Mouse (Mus musculus): ENCODE results near the gene Qprt. TPM values are rescaled to one million over a fixed set of nuclear protein-coding genes. Genes with fewer than 3 reads are reported as not detected.

The Qprt gene
- total and polyA plus RNA-seq, 2 experiments = 116 to 196 TPM

GRCm38 (mm10) chr7:127113614-127114259 lies 8.3 kb downstream of the Qprt start:
- 0 out of 2 replicates have a peak, but pooled peaks cover 3% of the 10 kb centered on the region for H3K79me2 ChIP-seq (ENCODE audit: control insufficient read depth, insufficient read depth, low read length)
- no peaks in the 10 kb centered on the region for H3K36me3 ChIP-seq (ENCODE audit: control insufficient read depth, insufficient read depth, low read length)
- H3K4me1 ChIP-seq (ENCODE audit: control insufficient read depth, insufficient read depth, low read length) = peaks cover 7% of the 10 kb centered on the region
- no peak overlapping the region for H3K4me3 ChIP-seq (ENCODE audit: insufficient read depth, low read depth, low read length)
- H3K27ac ChIP-seq (replicated peaks; ENCODE audit: insufficient read depth, low read depth, low read length) = no peak overlapping the region
- TF ChIP-seq POLR2A (IDR thresholded peaks at IDR 0.05; ENCODE audit: extremely low read depth, insufficient read depth, low read length) (no peak), CTCF (IDR thresholded peaks at IDR 0.05; ENCODE audit: low read depth, low read length) (no peak)
- no peak for DNase-seq (ENCODE audit: extremely low read depth, low read depth, low spot score)
- H3K27me3 ChIP-seq (ENCODE audit: control insufficient read depth, insufficient read depth, low read length) = no peaks in the 10 kb centered on the region
- no peak overlapping the region for H3K9ac ChIP-seq (ENCODE audit: low read depth, low read length)
- 52% methylated on average over 12 of the region's 12 CpGs for whole genome bisulfite sequencing

GRCm38 (mm10) chr7:127112921-127113597 lies 9.0 kb downstream of the Qprt start:
- Histone ChIP-seq H3K27ac (replicated peaks; ENCODE audit: insufficient read depth, low read depth, low read length) (no peak overlapping the region; the same call in 1 of the 2 replicates), H3K4me3 (ENCODE audit: insufficient read depth, low read depth, low read length) (no peak overlapping the region), H3K36me3 (ENCODE audit: control insufficient read depth, insufficient read depth, low read length) (no peaks in the 10 kb centered on the region), H3K4me1 (ENCODE audit: control insufficient read depth, insufficient read depth, low read length) (peaks cover 2% of the 10 kb centered on the region; the same call in 1 of the 2 replicates), H3K27me3 (ENCODE audit: control insufficient read depth, insufficient read depth, low read length) (no peaks in the 10 kb centered on the region), H3K9ac (ENCODE audit: low read depth, low read length) (no peak overlapping the region), H3K79me2 (ENCODE audit: control insufficient read depth, insufficient read depth, low read length) (0 out of 2 replicates have a peak, but pooled peaks cover 3% of the 10 kb centered on the region)
- no peak for DNase-seq (ENCODE audit: extremely low read depth, low read depth, low spot score)
- TF ChIP-seq CTCF (IDR thresholded peaks at IDR 0.05; ENCODE audit: low read depth, low read length) (no peak), POLR2A (IDR thresholded peaks at IDR 0.05; ENCODE audit: extremely low read depth, insufficient read depth, low read length) (no peak)
- 56% methylated on average over 9 of the region's 9 CpGs for WGBS

GRCm38 (mm10) chr7:127112251-127112841 lies 9.7 kb downstream of the Qprt start:
- WGBS = 87% methylated on average over 12 of the region's 12 CpGs
- no peak for DNase-seq (ENCODE audit: extremely low read depth, low read depth, low spot score)
- no peak overlapping the region for H3K4me3 ChIP-seq (ENCODE audit: insufficient read depth, low read depth, low read length)
- H3K36me3 ChIP-seq (ENCODE audit: control insufficient read depth, insufficient read depth, low read length) = no peaks in the 10 kb centered on the region
- 0 out of 2 replicates have a peak, but pooled peaks cover 3% of the 10 kb centered on the region for H3K79me2 ChIP-seq (ENCODE audit: control insufficient read depth, insufficient read depth, low read length)
- TF ChIP-seq CTCF (IDR thresholded peaks at IDR 0.05; ENCODE audit: low read depth, low read length) (no peak), POLR2A (IDR thresholded peaks at IDR 0.05; ENCODE audit: extremely low read depth, insufficient read depth, low read length) (no peak)
- no peaks in the 10 kb centered on the region for H3K27me3 ChIP-seq (ENCODE audit: control insufficient read depth, insufficient read depth, low read length)
- no peak overlapping the region for H3K27ac ChIP-seq (replicated peaks; ENCODE audit: insufficient read depth, low read depth, low read length)
- H3K9ac ChIP-seq (ENCODE audit: low read depth, low read length) = no peak overlapping the region
- H3K4me1 ChIP-seq (ENCODE audit: control insufficient read depth, insufficient read depth, low read length) = no peaks in the 10 kb centered on the region

GRCm38 (mm10) chr7:127111461-127111860 lies 10.6 kb downstream of the Qprt start:
- H3K36me3 ChIP-seq (ENCODE audit: control insufficient read depth, insufficient read depth, low read length) = no peaks in the 10 kb centered on the region
- no peak overlapping the region for H3K9ac ChIP-seq (ENCODE audit: low read depth, low read length)
- H3K27me3 ChIP-seq (ENCODE audit: control insufficient read depth, insufficient read depth, low read length) = no peaks in the 10 kb centered on the region
- WGBS = 51% methylated on average over 6 of the region's 6 CpGs
- peak; percentile 44 for DNase-seq (ENCODE audit: extremely low read depth, low read depth, low spot score)
- 0 out of 2 replicates have a peak, but pooled peaks cover 3% of the 10 kb centered on the region for H3K79me2 ChIP-seq (ENCODE audit: control insufficient read depth, insufficient read depth, low read length)
- no peak overlapping the region for H3K27ac ChIP-seq (replicated peaks; ENCODE audit: insufficient read depth, low read depth, low read length)
- no peaks in the 10 kb centered on the region for H3K4me1 ChIP-seq (ENCODE audit: control insufficient read depth, insufficient read depth, low read length)
- H3K4me3 ChIP-seq (ENCODE audit: insufficient read depth, low read depth, low read length) = no peak overlapping the region
- TF ChIP-seq CTCF (IDR thresholded peaks at IDR 0.05; ENCODE audit: low read depth, low read length) = peak; percentile 92
- no peak for TF ChIP-seq POLR2A (IDR thresholded peaks at IDR 0.05; ENCODE audit: extremely low read depth, insufficient read depth, low read length)

- peak; percentile 93 for TF ChIP-seq CTCF (IDR thresholded peaks at IDR 0.05; ENCODE audit: low read depth, low read length)
- TF ChIP-seq POLR2A (IDR thresholded peaks at IDR 0.05; ENCODE audit: extremely low read depth, insufficient read depth, low read length) = no peak
- Histone ChIP-seq H3K79me2 (ENCODE audit: control insufficient read depth, insufficient read depth, low read length) (no peaks in the 10 kb centered on the region), H3K27ac (replicated peaks; ENCODE audit: insufficient read depth, low read depth, low read length) (no peak overlapping the region)
Observed at GRCm38 (mm10) chr7:127110239-127111007, 11.6 kb downstream of the Qprt start.

More at GRCm38 (mm10) chr7:127110239-127111007, 11.6 kb downstream of the Qprt start:
- Histone ChIP-seq H3K27me3 (ENCODE audit: control insufficient read depth, insufficient read depth, low read length) (no peaks in the 10 kb centered on the region), H3K36me3 (ENCODE audit: control insufficient read depth, insufficient read depth, low read length) (no peaks in the 10 kb centered on the region), H3K9ac (ENCODE audit: low read depth, low read length) (no peak overlapping the region), H3K4me1 (ENCODE audit: control insufficient read depth, insufficient read depth, low read length) (no peaks in the 10 kb centered on the region), H3K4me3 (ENCODE audit: insufficient read depth, low read depth, low read length) (no peak overlapping the region)
- DNase-seq (ENCODE audit: extremely low read depth, low read depth, low spot score) = no peak
- 59% methylated on average over 18 of the region's 18 CpGs for WGBS

All from liver, adult 2 months (tissue).